Mouse (Mus musculus) layer of hippocampus, adult 9-10 months (tissue): Measurements from ENCODE around the gene Man2c1.
A peak's percentile ranks its signal among the peaks of the same experiment; 100 is the strongest.

Experiments used
- DNase-seq: peaks from one replicate; pipeline ENCODE4 v3.0.0; 2022; ENCODE audit warnings: low spot score

Gene Man2c1

DNA sequence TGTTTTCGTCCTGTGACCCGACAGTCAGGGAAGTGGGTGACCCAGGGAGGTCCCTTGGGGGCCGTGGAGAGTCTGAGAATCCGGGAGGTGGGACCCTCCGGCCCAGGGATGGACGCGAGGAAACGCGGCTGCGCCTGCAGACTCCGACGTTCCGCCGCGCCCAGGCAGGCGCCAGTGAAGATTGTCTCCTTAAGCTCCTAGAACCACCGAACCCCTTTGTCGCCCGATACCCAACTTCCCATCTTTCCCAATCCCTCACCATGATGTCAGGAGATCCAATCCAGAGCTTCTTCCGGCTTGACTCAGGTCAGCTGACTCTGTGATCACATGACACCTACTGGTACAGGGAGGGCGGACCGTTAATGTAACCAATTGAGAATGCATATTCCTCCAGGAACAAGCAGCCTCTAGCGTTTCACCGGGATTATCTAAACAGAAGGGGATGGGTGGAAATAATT lies 27.6 kb downstream of the Man2c1 start, which contains the start of gene Commd4:
Gene Commd4 (minus strand): TSS at position 319 of the 458 bp plus-strand sequence.
- DNase-seq, result peak; percentile 97

DNA sequence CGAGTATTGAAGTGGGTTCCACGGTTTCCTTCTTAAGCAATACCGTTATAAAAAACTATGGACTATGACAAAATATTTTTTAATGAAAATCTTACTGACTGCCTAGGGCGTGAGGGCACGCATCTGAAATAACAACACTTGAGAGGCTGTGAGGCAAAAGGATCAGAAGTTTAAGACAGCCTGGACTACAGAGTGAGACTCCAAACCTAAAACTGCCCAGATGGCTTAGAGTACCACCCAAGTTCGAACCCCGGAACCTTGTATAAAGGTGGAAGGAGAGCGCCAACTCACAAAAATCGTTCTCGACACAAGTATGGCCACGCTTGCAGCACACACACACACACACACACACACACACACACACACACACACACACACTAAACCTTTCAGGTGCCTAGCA lies 28.0 kb downstream of the Man2c1 start:
- DNase-seq, result no peak

DNA sequence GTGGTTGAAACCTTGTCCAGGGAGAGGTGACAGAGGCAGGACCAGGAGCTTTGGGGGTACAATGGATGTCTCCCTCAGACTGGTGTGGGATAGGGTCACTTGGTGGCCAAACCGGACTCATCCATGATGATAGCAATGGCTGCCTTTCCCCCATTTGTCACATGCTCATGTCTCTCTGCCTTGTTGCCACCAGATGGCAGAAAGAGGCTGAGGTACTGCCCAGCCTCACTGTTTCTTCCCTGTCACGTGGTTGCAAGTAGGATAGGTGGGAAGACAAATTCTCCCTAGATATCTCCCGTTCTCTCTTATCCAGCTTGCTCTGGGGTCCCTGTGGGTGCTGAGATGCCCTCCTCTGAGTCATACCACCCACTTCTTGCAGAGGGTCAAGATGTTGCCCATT lies 32.0 kb downstream of the Man2c1 start:
- DNase-seq, result no peak

DNA sequence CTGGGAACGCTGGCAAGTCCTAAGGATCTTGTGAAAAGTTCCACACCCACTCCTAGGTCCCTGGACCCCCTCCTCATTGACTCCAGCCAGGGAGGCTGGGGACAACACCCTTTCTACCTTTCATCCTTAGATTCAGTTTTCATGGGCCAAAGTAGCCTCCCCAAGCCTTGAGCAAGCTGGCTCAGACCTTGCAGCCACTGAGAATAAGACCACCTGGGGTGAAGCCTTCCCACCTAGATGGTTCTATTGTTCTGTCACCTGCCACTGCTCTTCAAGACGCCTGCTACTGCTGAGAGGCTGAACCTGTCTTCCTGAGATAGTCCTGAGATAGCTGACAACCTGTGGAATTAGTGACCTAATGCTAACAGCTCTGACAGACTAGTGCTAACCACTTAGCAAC lies 32.6 kb downstream of the Man2c1 start:
- no peak for DNase-seq

DNA sequence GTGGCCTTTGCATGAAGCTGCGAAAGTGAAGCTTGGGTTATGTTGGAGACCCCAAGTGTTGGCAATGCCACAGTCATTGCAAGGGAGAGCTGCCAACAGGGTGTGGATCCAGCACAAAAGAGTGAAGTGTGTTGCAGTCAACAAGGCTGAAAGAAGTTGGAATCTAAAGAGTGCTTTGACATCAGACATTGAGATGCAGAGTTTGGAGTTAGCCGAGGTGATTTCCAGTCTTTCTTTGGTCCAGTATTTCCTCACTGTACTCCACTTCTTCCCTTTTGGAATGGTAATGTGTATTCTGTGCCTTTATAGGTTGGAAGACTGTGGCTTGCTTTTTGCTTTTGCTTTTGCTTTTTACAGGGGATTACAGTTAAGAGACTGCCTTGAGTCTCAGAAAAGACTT lies 35.7 kb downstream of the Man2c1 start:
- DNase-seq, result no peak

DNA sequence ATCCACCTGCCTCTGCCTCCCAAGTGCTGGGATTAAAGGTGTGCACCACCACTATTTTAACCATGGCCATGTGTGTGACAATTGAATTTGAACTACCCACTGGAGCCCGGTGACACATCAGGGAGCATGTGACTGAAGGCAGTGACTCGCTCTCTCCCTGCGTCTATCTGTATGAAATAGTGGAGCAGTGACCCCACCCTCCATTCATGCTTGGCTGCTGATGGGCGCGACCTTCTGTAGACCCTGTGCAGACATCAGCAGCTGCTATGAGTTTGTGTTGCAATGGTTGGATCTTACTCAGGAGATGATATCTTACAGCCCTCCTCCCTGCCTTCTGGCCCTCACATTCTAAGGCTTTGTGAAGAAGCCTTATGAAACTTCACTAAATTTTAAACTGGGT lies 37.9 kb downstream of the Man2c1 start:
- DNase-seq, result no peak
